Mouse (Mus musculus): ENCODE data around the gene Iqgap3. TPM values are rescaled to one million over a fixed set of nuclear protein-coding genes. Genes with fewer than 3 reads are reported as not detected.

The Iqgap3 gene
- polyA plus RNA-seq, 1 experiment, result 2.0 TPM

DNA sequence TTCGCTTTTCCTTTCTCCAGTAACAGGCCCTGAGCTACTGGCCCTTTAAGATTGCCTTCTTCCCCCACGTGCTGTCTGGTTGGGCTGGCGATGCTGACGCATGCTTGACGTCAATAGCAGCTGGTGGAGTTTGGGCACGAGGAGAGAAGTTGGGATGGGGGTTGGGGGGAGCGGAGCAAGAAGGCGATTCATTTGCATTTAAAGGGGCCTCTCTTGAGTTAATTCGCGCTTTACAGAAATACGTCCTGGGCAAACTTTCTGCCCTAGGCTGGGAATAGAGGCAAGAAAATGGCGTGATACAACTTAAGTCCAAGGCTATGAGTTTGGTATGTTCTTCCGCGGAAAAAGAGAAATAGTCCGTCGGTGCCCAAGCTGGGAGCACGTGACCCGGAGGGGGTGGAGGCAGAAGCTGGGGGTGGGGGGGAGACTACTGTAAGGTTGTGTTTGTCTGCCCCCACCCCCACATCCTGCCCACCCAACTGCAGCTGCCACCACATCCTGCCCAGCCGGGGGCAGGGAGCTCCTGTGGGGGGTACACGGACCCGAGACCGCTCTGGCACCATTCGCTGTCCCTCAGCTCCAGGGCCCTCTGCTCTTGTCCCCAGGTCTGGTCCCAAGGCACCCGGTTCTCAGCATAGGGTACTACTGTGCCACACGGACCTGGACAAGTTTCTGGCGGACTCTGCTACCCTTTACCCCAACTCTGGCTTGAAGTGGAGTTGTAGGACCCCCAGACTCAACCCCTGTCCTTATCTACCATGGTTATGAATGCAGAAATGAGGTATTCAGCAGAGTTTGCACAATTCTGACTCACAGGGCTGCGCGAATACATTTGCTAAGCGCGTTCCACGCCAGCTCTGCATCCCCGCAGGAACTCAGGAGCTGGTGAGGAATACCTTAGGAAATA lies 56.8 kb downstream of the Iqgap3 start:
- DNase-seq (ENCODE audit: low spot score), result peak; percentile 73

DNA sequence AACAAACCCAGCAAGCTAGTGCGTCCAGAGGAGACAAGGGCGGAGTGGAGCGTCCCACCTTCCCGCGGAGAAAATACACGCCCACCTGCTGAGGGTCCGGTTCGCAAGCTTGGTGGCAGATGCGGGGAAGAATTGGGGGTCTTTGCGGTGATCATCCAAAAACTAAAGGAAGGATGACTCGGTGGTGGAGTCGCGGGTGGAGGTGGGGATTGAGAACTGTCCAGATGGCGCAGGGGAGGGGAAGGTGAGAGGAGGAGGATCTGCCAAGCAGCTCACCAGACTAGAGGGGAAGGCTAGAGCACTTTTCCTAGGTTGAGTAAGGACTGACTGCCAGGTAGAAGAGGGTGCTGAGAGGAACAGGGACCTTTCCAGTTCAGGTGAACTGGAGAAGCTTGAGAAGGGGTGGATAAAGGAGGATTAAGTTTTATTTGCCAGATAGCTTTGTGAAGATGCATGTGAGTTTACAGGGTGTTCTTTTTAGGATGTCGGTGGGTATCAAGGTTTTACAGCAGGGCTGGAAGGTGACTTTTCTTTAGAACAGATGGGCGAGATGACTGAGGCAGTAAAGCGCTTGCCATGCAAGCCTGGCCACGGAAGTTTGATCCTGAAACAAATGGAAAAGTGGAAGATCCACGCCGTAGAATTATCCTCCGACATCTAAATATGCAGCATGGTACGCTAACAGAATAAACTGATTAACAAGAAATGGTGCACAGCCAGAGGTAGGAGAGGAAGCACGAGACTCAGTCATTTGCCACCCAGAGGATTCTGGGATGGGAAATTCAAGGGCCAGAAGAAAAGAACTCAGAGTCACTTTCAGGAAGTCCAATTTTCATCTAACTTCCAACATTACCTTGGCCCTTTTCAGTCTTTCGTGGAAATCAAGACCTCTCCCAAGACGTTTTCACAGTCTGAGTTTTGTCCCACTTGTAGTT lies 57.7 kb downstream of the Iqgap3 start:
- no peak for DNase-seq (ENCODE audit: low spot score)

DNA sequence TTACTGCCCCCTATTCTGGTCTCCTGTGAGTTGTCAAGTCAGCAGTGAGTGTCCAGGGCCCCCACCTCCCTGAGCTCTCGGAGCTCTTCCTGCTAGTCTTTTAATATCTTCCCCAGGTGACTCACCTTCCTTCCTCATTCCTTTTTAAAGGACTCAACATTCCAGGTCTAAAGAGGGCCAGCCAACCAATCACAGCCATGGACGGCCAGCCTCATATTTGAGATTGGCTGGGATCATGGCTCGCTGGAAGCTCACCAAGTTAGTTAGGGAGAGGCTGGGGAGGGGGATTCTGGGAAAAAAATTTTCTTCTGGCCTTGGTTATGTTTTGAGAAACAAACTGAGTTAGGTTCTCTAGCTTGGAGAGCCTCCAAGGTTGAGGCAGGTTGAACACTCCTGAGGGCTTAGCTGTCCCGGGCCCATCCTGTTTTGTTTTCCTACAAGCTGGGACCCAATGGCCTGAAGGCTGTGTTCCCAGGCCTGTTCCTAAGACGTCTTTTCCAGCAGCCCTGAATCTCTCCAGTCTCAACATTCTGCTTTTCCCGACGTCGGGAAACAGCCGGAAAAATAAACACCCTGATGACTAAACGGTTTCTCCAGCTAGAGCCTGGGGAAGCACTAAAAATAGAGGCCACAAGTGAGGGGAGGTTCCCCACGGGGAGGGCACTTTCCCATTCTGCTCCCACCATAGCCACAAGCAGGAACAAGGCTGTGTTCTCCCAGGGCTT lies 58.6 kb downstream of the Iqgap3 start:
- no peak for DNase-seq (ENCODE audit: low spot score)

DNA sequence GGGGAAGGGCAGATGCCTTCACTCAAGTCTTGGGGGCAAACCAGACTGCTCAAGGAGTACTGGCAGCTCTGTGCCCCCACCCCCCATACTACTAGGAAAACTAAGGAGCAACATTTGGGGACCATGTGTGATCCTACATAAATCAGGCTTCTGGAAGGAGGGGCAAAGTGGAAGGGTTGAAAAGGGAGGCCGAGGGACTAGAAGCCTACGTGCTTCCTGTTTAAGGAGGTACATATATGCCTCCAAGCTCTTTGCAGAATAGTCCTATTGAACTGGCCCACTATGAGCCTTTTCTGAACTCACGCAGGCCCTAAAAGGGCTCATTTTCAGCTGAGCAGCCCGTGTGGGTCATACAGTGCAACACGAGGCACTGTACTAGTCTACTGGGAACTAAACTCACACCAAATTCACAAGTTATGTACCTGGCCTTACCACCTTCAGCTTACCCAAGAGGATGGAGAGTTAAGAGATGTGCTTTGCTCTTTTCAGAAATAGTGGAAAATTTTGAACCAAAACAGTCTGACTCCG lies 59.2 kb downstream of the Iqgap3 start:
- DNase-seq (ENCODE audit: low spot score), result no peak

DNA sequence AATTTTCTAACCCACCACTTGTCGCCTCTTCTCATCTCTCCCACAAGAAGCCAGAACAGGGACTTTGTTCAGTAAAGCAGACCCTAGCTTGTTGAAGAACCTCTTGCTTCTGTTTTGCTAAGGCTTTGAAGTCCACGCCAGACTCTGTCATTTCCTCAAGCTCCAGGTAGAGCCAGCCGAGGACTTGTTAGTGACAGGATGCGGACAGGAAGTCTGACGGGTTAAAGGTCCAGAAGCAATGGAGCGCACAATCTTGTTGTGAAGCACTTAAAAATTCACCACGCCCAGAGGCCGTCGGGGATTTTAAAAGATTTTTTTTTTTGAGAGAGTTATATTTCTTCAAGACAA lies 59.6 kb downstream of the Iqgap3 start:
- DNase-seq (ENCODE audit: low spot score), result no peak

DNA sequence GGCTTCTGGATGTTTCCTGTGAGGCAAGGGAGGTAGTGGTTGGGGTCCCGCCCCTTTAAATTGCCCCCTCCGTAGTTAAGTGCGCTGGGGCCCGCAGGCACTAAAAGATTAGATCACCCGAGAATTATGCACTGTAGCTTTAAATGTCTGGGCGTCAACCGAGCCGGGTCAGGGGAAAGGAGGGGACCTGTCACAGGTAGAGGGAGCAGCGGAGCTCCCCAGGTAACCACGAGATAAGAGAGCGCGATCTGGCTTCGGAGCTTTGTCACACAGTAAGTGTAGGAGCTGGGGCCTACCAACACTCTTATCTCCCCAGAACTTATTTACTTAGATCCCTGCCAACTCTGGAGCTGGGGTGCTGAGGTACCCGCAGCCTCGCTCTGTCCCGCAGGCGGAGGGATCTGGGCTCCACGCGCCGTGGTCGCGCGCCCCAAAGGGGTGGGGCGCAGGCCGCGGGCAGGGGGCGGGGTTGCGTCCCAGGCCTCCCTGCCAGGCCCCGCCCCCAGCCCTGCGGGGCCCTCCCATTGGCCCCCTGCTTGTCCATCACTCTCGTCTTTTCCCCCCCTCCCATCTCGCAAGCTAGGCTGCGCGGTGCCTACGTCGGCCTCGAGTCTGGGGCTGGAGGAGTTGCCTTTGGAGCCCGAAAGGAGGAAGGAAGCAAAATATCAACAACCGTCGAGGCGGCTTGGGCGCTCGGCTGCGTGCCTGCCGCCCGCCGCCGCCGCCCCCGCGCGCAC lies 60.2 kb downstream of the Iqgap3 start, which contains the start of gene Mef2d:
TSS of gene Mef2d (plus strand) at position 586 of the 737 bp plus-strand sequence.
- DNase-seq (ENCODE audit: low spot score), result peak; percentile 90

DNA sequence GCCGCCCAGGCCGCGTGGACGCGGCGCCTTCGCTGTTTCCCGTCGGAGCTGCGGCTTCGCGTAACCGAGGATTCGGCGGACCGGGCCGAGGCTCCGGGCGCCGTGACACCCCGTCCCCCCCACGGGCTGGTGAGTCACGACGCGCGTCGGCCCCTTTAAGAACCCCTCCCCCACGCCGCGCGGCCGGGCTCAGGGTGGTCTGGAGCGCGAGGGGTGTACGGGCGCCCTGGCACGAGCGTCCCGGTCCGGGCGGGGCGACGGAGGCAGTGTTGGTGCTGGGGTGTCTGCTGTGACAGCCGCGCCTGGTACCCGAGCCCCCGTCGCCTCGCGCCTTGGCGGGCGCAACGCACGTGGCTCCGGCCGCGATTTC lies 60.8 kb downstream of the Iqgap3 start:
- no peak for DNase-seq (ENCODE audit: low spot score)

DNA sequence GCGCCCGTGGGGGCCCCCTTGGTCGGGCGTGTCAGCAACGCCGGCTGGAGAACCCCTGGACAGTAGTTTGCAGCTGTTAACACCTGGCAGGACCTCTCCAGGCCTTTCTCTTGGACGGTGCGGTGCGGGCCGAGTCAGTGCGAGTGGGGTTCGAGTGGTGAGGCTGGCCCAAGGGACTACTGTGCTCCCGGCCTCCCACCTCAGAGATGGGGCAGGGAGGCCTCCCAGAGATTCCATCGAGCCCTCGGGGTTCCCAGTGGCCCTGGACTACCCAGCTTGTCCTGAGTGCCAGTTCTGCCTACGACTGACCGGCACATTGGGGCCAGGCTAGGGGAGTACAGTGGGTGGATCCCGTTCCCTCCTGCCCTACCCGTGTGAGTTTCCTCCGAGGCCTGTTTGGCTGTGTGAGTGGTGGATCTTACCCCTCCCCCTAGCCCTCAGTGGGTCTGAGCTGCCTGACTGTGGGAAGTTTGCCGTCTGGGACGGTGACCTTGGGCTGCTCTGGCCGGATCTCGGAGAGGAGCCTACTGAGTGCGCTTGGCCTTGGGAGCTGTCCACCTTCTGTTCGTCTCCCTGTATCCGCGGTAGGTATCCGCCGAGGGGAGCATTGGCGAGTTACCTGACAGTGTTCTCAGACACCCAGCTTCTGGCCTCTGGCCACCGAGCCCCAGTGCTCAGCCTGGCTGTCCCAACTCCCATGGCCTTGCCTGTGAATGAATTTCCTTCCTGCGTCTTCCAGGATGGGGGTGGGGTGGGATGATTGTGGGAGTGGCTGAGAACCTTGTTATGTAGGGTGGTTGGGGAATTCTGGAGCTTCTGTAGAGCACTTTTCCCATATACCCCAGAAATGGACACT lies 61.4 kb downstream of the Iqgap3 start:
- DNase-seq (ENCODE audit: low spot score), result no peak

DNA sequence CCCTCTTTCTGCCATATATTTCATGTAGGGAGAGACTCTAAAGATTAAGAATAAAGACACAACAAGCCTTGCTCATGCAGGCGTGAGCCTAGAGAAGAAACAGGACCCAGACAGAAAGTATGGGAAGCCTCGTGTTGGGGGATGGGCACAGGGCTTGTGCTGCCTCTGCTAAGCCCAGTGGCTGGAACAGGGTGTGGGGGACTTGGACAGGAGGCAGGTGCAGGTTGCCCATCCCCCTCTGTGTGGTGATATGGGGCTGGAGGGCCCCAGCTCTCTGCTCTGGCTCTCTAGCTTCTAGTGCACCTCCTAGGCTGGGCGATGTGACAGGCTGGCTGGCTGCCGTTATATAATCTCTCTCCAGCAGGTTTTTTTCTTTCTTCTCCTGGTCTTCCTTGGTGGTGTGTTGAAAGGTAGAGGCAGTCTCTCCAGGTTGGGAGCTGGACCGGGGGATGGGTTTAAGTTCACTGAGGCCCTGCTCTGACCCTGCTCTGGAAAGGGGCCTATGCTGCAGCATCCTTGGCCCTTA lies 62.3 kb downstream of the Iqgap3 start:
- DNase-seq (ENCODE audit: low spot score), result no peak

DNA sequence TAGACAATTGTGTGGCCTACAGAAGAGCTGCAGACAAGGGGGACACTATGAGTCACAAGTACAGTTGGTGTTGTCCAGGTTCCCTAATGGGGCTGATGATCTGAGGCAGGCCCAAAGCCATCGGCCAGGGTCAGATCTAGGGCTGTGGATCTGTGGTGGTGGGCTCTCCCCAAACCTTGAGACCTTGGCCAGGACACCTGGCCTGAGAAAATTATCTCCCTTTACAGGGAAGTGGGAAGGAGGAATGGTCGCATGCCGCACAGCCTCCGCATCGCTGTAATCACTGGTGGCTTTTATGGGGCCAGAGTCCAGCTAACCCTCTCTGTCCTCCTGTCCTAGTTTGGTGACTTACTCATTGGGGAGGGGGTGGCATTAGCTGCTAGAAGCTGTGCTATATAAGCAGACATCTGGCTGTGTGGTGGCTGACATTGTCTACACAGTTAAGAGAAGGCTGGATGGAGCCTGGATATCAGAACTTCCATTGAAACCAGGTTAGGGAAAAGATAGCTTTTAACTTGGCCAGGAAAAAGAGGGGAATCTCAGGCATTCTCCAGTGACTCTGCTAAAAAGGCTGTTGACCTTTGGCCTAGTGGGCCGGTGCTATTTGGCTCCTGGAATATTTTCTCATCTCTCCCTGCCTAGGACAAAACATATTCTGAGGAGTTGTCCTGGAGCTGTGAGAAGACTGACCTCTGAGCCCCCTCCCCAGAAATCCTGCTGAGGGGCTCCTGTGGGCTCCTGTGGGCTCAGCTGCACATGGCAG lies 63.1 kb downstream of the Iqgap3 start:
- no peak for DNase-seq (ENCODE audit: low spot score)

DNA sequence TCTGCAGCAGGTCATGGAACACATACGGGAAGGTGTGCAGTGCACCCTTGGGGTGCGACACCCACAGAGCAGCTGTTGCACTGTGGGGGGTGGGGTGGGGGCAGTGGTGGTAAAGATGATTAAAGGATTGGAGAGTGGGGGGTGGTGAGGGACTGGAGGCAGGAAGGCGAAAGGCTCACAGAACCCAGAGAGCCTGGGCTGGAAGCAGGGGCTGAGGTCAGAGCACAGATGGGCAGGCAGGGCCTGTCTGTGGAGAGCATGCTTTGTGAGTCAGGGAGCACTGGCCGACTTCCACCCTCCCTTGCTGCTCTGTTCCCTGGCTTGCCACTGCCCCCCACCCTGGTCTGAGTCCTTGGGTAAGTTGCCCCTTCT lies 63.6 kb downstream of the Iqgap3 start:
- no peak for DNase-seq (ENCODE audit: low spot score)

DNA sequence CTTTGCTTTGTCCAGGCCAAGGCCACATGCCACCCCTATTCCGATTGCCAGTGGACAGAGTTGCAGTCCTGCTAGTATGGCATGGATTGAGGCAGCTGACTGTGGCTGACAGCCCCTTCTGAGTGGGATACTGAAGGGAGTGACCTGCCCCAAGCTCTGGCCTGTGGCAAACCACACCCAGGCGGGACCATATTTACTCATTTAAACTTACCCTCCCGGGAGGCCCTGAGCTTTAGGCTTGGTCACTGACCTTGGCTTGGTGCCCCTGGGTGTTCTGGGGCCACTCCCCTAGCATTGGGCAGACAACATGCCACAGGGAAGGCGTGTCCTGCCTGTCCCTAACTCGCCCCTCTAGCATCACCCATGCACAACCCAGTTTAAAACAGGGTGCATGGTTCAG lies 64.2 kb downstream of the Iqgap3 start:
- no peak for DNase-seq (ENCODE audit: low spot score)

DNA sequence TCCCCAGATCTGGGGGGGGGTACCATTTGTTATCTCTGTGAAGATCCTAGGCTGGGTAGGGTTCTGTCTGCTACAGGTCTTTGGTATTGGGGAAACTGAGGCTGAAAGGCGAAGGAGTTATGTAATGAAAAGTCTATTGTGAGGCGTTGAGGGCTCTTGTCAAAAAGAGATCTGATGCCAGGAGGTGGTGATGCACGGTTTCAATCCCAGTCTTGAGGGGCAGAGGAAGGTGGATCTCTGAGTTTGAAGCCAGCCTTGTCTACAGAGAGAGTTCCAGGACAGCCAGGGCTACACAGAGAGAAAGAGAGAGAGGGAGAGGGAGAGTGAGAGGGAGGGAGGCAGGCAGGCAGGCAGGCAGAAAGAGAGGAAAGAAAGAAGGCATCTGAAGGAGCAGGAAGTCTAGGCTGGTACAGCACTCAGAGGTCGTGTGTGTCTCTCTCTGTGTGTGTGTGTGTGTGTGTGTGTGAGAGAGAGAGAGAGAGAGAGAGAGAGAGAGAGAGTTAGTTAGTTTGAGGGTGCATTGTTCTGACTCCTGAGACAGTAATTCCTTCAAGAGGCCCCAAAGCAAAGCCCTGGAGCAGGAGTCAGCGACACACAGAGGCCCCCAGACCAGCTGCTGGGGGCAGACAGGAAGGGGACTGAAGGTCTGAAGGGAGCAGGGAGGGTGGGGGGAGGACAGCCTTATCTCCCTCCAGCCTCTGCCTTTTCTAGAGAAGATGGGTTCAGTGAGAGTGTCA lies 64.8 kb downstream of the Iqgap3 start:
- no peak for DNase-seq (ENCODE audit: low spot score)

DNA sequence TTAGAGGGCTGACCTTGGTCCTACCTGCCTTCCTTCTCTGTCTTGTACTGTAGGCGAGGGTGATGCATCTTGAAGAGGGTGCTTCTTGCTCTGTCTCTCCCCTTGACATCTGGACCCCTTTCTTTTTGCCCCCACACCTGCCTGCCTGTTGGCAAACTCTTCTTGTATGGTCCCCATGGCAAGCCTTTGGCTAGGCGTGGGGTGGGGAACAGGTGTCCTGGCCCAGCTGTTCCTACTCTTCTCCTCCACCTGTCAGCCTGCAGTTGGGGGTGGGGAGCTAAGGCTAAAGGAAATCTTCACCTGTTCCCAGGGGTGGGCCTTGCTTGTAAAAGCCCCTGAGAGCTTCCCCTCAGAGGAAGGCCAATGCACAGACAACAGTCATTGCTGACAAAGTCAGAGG lies 65.7 kb downstream of the Iqgap3 start:
- no peak for DNase-seq (ENCODE audit: low spot score)

DNA sequence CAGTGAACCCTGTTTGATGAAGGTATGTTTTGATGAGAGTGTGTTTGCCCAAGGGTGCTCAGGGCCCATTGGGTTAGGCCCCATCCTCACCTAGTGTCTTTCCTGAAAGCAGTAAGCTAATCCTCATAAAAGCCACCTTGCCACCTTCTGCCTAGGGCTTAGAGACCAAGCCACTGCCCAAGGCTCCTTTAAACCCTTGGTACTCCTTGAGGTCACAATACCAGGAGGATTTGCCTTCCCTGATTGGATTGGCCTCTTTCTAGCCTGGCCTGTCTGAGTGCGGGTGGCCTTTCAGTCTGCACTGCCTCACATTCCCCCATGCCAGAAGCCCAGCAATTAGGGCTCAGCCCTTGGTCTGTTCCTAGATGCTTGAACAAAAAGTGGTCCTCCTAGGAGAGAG lies 66.1 kb downstream of the Iqgap3 start:
- no peak for DNase-seq (ENCODE audit: low spot score)

DNA sequence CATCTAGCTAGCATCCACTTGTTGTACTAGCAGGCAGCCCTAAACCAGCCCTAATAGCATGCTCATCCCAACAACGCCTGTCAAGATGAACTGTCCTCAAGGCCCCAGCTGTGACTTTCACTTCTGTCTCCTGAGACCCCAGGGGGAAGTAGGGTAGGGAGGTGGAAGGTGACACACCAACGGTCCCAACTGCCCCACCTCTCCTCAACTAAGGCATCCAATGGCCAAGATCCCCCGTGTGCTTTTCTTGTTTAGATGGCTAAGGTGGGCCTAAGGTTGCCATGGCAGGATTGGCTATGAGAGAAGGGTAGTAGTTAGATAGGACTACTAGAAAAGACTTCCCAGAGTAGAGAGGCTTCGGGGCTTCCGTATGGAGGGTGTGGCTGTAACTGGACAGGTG lies 66.6 kb downstream of the Iqgap3 start:
- no peak for DNase-seq (ENCODE audit: low spot score)

DNA sequence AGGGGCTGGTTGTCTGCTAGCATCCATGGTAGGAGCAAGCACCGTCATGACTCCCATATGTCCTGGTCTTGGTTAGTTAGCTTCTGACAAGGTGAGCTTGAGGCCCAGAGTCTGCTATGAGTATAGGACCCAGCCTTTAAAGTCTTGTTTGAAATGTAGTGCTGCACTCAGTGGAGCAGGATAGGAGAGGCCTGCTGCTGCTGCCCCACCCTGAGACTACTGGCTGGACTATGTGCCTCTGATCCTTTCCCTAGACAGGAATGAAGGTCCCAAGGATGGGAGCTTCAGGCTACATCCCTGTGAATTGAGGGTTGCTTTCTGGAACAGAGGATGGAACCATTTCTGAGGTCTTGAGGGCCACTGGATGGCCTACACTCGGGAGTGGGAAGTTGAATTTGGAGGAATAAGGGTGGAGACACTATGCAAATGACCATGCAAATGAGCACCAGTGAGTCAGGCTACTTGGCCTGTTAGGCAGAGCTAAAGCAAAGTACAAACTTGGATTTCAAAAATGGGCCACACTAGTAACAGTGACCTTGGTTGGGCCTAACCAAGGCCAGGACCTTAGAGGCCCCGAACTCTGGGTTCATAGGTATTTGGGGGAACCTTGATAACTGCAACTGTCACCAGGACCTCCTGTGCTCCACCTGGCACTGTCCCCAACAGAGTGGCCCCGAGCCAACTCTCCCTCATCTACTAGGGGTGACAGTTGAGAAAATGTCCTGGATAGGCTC lies 67.2 kb downstream of the Iqgap3 start:
- no peak for DNase-seq (ENCODE audit: low spot score)

DNA sequence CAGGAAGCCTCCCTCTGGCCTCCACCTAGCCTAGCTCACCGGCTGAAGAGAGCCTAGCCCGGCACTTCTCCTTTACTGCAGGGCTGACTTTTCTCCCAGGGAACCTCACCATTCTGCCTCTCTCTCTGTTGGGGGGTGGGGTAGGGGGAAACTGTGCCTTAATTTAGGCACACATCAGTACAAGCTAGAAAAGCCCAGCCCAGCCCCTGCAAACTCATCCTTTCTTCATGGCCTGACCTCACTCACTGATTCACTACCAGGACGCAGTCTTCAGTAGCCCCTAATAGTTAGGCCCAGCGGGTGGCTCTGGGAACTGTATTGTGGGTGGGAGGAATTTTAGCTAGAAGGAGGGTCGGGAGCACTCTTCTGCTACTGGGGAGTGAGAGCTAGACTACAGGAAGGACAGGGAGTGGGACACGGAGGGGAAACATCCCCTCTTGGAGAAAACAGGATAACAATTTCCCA lies 67.8 kb downstream of the Iqgap3 start:
- DNase-seq (ENCODE audit: low spot score), result no peak
